Comparison of ENCODE assay signal across 14 mouse cellular contexts in the genomic region with DNA sequence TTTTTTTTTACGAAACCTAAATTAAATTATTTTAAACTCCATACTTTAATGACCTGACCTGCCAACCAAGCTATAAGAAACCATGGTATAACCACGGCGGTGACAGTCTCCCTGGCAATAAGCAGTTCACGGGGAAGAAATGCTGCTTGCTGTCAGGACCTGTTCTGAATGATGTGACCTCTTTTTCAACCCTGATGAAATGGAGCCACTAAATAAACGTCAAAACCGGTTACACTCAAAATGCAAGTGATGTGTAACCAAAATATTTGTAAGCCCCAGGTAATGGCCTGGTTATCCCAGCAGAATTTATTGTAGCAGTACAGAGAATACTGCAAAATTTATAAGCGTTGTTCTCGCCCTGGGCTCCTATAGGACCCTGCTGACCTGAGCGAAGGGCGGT.
"Had no signal": no experiment of that assay in that cellular context is flagged by ENCODE, and none has a peak within 500 bp of the region (broad histone marks: within the 10 kb centered on the region; RNA-seq: fewer than 3 reads in every experiment).

No protein-coding gene starts in this region.

- H3K4me3 ChIP-seq: layer of hippocampus, adult 2 months; liver, embryonic 13.5 days; neural tube, embryonic 12.5 days had no signal

- H3K27ac ChIP-seq: layer of hippocampus, adult 2 months; liver, embryonic 13.5 days; neural tube, embryonic 12.5 days had no signal

- H3K9ac ChIP-seq: liver, embryonic 13.5 days; neural tube, embryonic 12.5 days had no signal

- H3K9me3 ChIP-seq: liver, embryonic 13.5 days; neural tube, embryonic 12.5 days had no signal

- DNase-seq: kidney, adult 18-20 months; kidney, postnatal 10 days; kidney, postnatal 4 days; liver; liver, embryonic 13.5 days; lung, adult 18-20 months; lung, postnatal 36 days; midbrain, embryonic 14.5 days; right cerebral cortex, adult 18-20 months; right cerebral cortex, postnatal 25 days; thymus, adult 2 months; thymus, postnatal 25 days had no signal

- H3K27me3 ChIP-seq: liver, embryonic 13.5 days had no signal

- H3K4me2 ChIP-seq: liver, embryonic 13.5 days; neural tube, embryonic 12.5 days had no signal

- H3K4me1 ChIP-seq: liver, embryonic 13.5 days; neural tube, embryonic 12.5 days had no signal

- H3K36me3 ChIP-seq: liver, embryonic 13.5 days; neural tube, embryonic 12.5 days had no signal
